Mouse (Mus musculus) forebrain, embryonic 13.5 days (tissue): ENCODE results near the gene Cox6a1. TPM values are rescaled to one million over a fixed set of nuclear protein-coding genes. Genes with fewer than 3 reads are reported as not detected.

Experiments
- ATAC-seq: fragments of 200-750 bp; cut with Nextera tagmentation; 2 replicates; pipeline ENCODE4 v1.8.0; 2017
- H3K27ac ChIP-seq: fragments of 300-500 bp; sonication (generic); 2 replicates; pipeline ENCODE4 v1.5.1; 2015; ENCODE audit warnings: inconsistent platforms, mild to moderate bottlenecking, moderate library complexity
- H3K27me3 ChIP-seq: fragments of 300-500 bp; sonication (generic); 2 replicates; pipeline ENCODE4 v1.6.1; 2015; ENCODE audit warnings: mild to moderate bottlenecking, inconsistent platforms
- H3K36me3 ChIP-seq: fragments of 300-500 bp; sonication (generic); 2 replicates; pipeline ENCODE4 v1.6.1; 2015; ENCODE audit warnings: mild to moderate bottlenecking, inconsistent platforms; ENCODE audit not compliant: poor library complexity, severe bottlenecking
- H3K4me1 ChIP-seq: fragments of 300-500 bp; sonication (generic); 2 replicates; pipeline ENCODE4 v1.6.1; 2015; ENCODE audit warnings: inconsistent platforms
- H3K4me2 ChIP-seq: fragments of 300-500 bp; sonication (generic); 2 replicates; pipeline ENCODE4 v1.6.1; 2015; ENCODE audit warnings: inconsistent platforms, mild to moderate bottlenecking, moderate library complexity
- H3K4me3 ChIP-seq: fragments of 300-500 bp; sonication (generic); 2 replicates; pipeline ENCODE4 v1.5.1; 2015; ENCODE audit warnings: mild to moderate bottlenecking, inconsistent platforms
- H3K9ac ChIP-seq: fragments of 300-500 bp; sonication (generic); 2 replicates; pipeline ENCODE4 v1.6.1; 2015; ENCODE audit warnings: mild to moderate bottlenecking, inconsistent platforms
- H3K9me3 ChIP-seq: fragments of 300-500 bp; sonication (generic); replicated peaks from 2 replicates; pipeline ENCODE4 v1.6.1; 2016; ENCODE audit warnings: inconsistent platforms
- WGBS: fragments of 180-500 bp; shearing (Covaris S2); methylation state at CpG from one replicate; pipeline ENCODE4 v1.1.7; 2015; 5-methylcytosine and 5-hydroxymethylcytosine counted together
- polyA plus RNA-seq: library from polyadenylated mRNA; unstranded; fragments of >200 nt; fragmentation: Nextera tagmentation; extraction: Ambion mirVana; gene quantifications from 2 replicates; pipeline ENCODE4 v1.2.1, GENCODE M21; 2015

The Cox6a1 gene
- polyA plus RNA-seq, 1 experiment from 2014 or later = 999 TPM

- Histone ChIP-seq H3K27ac (no peak overlapping the region), H3K36me3 (no peaks in the 10 kb centered on the region), H3K4me1 (peaks cover 19% of the 10 kb centered on the region), H3K9ac (no peak overlapping the region), H3K9me3 (no peaks in the 10 kb centered on the region), H3K27me3 (no peaks in the 10 kb centered on the region), H3K4me2 (no peak overlapping the region), H3K4me3 (no peak overlapping the region)
- no peak for ATAC-seq
- WGBS = 72% methylated on average over 9 of the region's 9 CpGs
Observed at GRCm38 (mm10) chr5:115371736-115372135, 23.0 kb upstream of the Cox6a1 start.

GRCm38 (mm10) chr5:115364782-115365181 is 16.0 kb upstream of the Cox6a1 start:
- no peak for ATAC-seq
- H3K9me3 ChIP-seq = no peaks in the 10 kb centered on the region
- no peak overlapping the region for H3K4me2 ChIP-seq
- H3K4me3 ChIP-seq = no peak overlapping the region
- no peaks in the 10 kb centered on the region for H3K27me3 ChIP-seq
- WGBS = 92% methylated on average over 4 of the region's 4 CpGs
- no peak overlapping the region for H3K27ac ChIP-seq
- H3K36me3 ChIP-seq = no peaks in the 10 kb centered on the region
- H3K4me1 ChIP-seq = peaks cover 9% of the 10 kb centered on the region; the same call in 1 of the 2 replicates
- no peak overlapping the region for H3K9ac ChIP-seq

- no peaks in the 10 kb centered on the region for H3K36me3 ChIP-seq
- H3K27me3 ChIP-seq = no peaks in the 10 kb centered on the region
- H3K4me3 ChIP-seq = no peak overlapping the region
- H3K27ac ChIP-seq = peak overlapping the region; percentile 32
- H3K4me2 ChIP-seq = peak overlapping the region; percentile 7; the same call in 1 of the 2 replicates
- H3K4me1 ChIP-seq = peaks cover 9% of the 10 kb centered on the region; the same call in 1 of the 2 replicates
- H3K9me3 ChIP-seq = no peaks in the 10 kb centered on the region
- no peak for ATAC-seq
- 25% methylated on average over 19 of the region's 19 CpGs for WGBS
- H3K9ac ChIP-seq = no peak overlapping the region
Observed at GRCm38 (mm10) chr5:115362819-115363714, 14.3 kb upstream of the Cox6a1 start.

GRCm38 (mm10) chr5:115362216-115362615 is 13.4 kb upstream of the Cox6a1 start:
- Histone ChIP-seq H3K36me3 (no peaks in the 10 kb centered on the region), H3K9ac (no peak overlapping the region), H3K4me1 (peaks cover 9% of the 10 kb centered on the region; the same call in 1 of the 2 replicates), H3K9me3 (no peaks in the 10 kb centered on the region), H3K27me3 (no peaks in the 10 kb centered on the region), H3K4me3 (no peak overlapping the region), H3K4me2 (no peak overlapping the region), H3K27ac (no peak overlapping the region)
- WGBS = 42% methylated on average over 7 of the region's 7 CpGs
- no peak for ATAC-seq

GRCm38 (mm10) chr5:115359851-115360372 is 11.1 kb upstream of the Cox6a1 start:
- Histone ChIP-seq H3K4me3 (no peak overlapping the region), H3K27me3 (no peaks in the 10 kb centered on the region), H3K36me3 (no peaks in the 10 kb centered on the region), H3K4me1 (peaks cover 9% of the 10 kb centered on the region; the same call in 1 of the 2 replicates), H3K9me3 (no peaks in the 10 kb centered on the region), H3K4me2 (no peak overlapping the region), H3K9ac (no peak overlapping the region), H3K27ac (no peak overlapping the region; the same call in 1 of the 2 replicates)
- 67% methylated on average over 5 of the region's 5 CpGs for WGBS
- ATAC-seq = no peak

GRCm38 (mm10) chr5:115359438-115359837 is 10.7 kb upstream of the Cox6a1 start:
- H3K4me3 ChIP-seq = no peak overlapping the region
- no peaks in the 10 kb centered on the region for H3K9me3 ChIP-seq
- H3K27me3 ChIP-seq = no peaks in the 10 kb centered on the region
- H3K9ac ChIP-seq = no peak overlapping the region
- ATAC-seq = no peak
- WGBS = 86% methylated on average over 8 of the region's 8 CpGs
- H3K27ac ChIP-seq = no peak overlapping the region
- H3K36me3 ChIP-seq = no peaks in the 10 kb centered on the region
- H3K4me1 ChIP-seq = peaks cover 9% of the 10 kb centered on the region; the same call in 1 of the 2 replicates
- H3K4me2 ChIP-seq = no peak overlapping the region

GRCm38 (mm10) chr5:115358872-115359271 is 10.1 kb upstream of the Cox6a1 start:
- Histone ChIP-seq H3K4me3 (no peak overlapping the region), H3K4me1 (peaks cover 9% of the 10 kb centered on the region; the same call in 1 of the 2 replicates), H3K27me3 (no peaks in the 10 kb centered on the region), H3K27ac (no peak overlapping the region), H3K4me2 (no peak overlapping the region), H3K9ac (no peak overlapping the region), H3K36me3 (no peaks in the 10 kb centered on the region), H3K9me3 (no peaks in the 10 kb centered on the region)
- 0 out of 2 replicates have a peak, but pooled peaks have one; percentile 48 for ATAC-seq
- 2% methylated on average over 12 of the region's 12 CpGs for WGBS

- no peak overlapping the region for H3K4me3 ChIP-seq
- H3K36me3 ChIP-seq = no peaks in the 10 kb centered on the region
- 0 out of 2 replicates have a peak, but pooled peaks cover 6% of the 10 kb centered on the region for H3K9me3 ChIP-seq
- H3K4me2 ChIP-seq = no peak overlapping the region
- no peak for ATAC-seq
- WGBS = 73% methylated on average over 13 of the region's 13 CpGs
- H3K27me3 ChIP-seq = no peaks in the 10 kb centered on the region
- H3K9ac ChIP-seq = no peak overlapping the region
- peaks cover 2% of the 10 kb centered on the region; the same call in 1 of the 2 replicates for H3K4me1 ChIP-seq
- H3K27ac ChIP-seq = no peak overlapping the region
Observed at GRCm38 (mm10) chr5:115355070-115355469, 6.3 kb upstream of the Cox6a1 start.

- WGBS = 86% methylated on average over 5 of the region's 5 CpGs
- H3K36me3 ChIP-seq = no peaks in the 10 kb centered on the region
- peaks cover 21% of the 10 kb centered on the region for H3K4me1 ChIP-seq
- H3K27me3 ChIP-seq = no peaks in the 10 kb centered on the region
- no peak overlapping the region for H3K27ac ChIP-seq
- H3K9me3 ChIP-seq = 0 out of 2 replicates have a peak, but pooled peaks cover 6% of the 10 kb centered on the region
- no peak overlapping the region for H3K4me3 ChIP-seq
- H3K4me2 ChIP-seq = no peak overlapping the region
- H3K9ac ChIP-seq = no peak overlapping the region
- ATAC-seq = no peak
Observed at GRCm38 (mm10) chr5:115351348-115351747, 2.6 kb upstream of the Cox6a1 start.

- H3K4me3 ChIP-seq = peak overlapping the region; percentile 95
- no peaks in the 10 kb centered on the region for H3K27me3 ChIP-seq
- H3K4me1 ChIP-seq = peaks cover 21% of the 10 kb centered on the region
- H3K27ac ChIP-seq = peak overlapping the region; percentile 69
- peak overlapping the region; percentile 89 for H3K9ac ChIP-seq
- H3K36me3 ChIP-seq = peaks cover 19% of the 10 kb centered on the region
- H3K9me3 ChIP-seq = 0 out of 2 replicates have a peak, but pooled peaks cover 6% of the 10 kb centered on the region
- peak; percentile 54 for ATAC-seq
- H3K4me2 ChIP-seq = peak overlapping the region; percentile 100
- WGBS = under 1% methylated on average over 18 of the region's 18 CpGs
Observed at GRCm38 (mm10) chr5:115349225-115349555, 409 bp upstream of the Cox6a1 start.

- Histone ChIP-seq H3K4me3 (peak overlapping the region; percentile 95), H3K4me1 (peaks cover 21% of the 10 kb centered on the region), H3K9me3 (0 out of 2 replicates have a peak, but pooled peaks cover 6% of the 10 kb centered on the region), H3K27ac (peak overlapping the region; percentile 1; the same call in 1 of the 2 replicates), H3K4me2 (peak overlapping the region; percentile 100), H3K36me3 (peaks cover 35% of the 10 kb centered on the region), H3K27me3 (no peaks in the 10 kb centered on the region), H3K9ac (peak overlapping the region; percentile 89)
- ATAC-seq = no peak; the same call in 1 of the 2 replicates
- WGBS = 5% methylated on average over 5 of the region's 5 CpGs
Observed at GRCm38 (mm10) chr5:115347564-115347963, 1.2 kb downstream of the Cox6a1 start.
